Mouse (Mus musculus) testis, postnatal 10 days (tissue): ENCODE results near the gene Synpo2.

ENCODE experiments used
- DNase-seq: peaks from one replicate; pipeline ENCODE4 v3.0.0; 2021; ENCODE audit warnings: low spot score

The Synpo2 gene

DNA sequence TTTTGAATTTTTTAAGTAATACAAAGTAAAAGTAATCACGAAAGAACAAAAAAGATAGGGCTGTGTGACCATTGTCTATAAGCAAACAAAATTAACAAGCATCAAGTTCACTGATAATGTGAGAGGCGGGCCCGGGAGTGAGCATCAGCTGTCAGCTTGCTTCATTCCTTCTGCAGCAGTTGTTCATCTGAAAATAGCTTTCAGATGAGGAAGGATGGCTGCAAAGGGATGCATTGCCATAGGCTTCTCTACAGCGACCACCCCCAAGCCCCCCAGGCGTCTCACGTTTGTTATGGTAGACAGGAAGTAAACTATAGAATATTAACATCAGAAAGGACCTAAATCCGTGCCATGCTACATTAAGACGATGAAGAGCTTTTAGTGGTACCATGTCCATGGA is 202.1 kb downstream of the Synpo2 start:
- DNase-seq: no peak
